Mouse (Mus musculus): ENCODE data around the gene Six4. TPM values are rescaled to one million over a fixed set of nuclear protein-coding genes. Genes with fewer than 3 reads are reported as not detected.
"Not testable (repeated sequence)": the region's sequence is repeated elsewhere in the genome, so short reads cannot be mapped to it uniquely, and the experiment has no call there.

Six4 gene
- 0.24 and 0.47 TPM in 2 replicates for polyA plus RNA-seq (2015; fragmentation: Nextera tagmentation; extraction: Ambion mirVana)

- 0% methylated on average over 20 of the region's 20 CpGs for WGBS
- no peaks in the 10 kb centered on the region for H3K9me3 ChIP-seq (ENCODE audit: control insufficient read depth, low read length)
- peak within 1 kb of the TSS; percentile 71 for H3K9ac ChIP-seq (ENCODE audit: low read depth, low read length)
These were observed at the start of gene Six4 for GRCm38 (mm10) chr12:73113196-73113595. Six4 (minus strand) TSS chr12:73113456.

GRCm38 (mm10) chr12:73162408-73163181 lies 49.3 kb upstream of the Six4 start:
- Histone ChIP-seq H3K9me3 (ENCODE audit: control insufficient read depth, low read length) (no peaks in the 10 kb centered on the region), H3K27me3 (replicated peaks; ENCODE audit: control insufficient read depth, insufficient read depth, low read length) (no peaks in the 10 kb centered on the region), H3K4me3 (ENCODE audit: low read length) (no peak overlapping the region), H3K9ac (ENCODE audit: low read depth, low read length) (no peak overlapping the region), H3K36me3 (ENCODE audit: control insufficient read depth, insufficient read depth, low read length) (no peaks in the 10 kb centered on the region), H3K27ac (ENCODE audit: low read depth, low read length) (no peak overlapping the region), H3K4me2 (ENCODE audit: low read length) (no peak overlapping the region), H3K4me1 (ENCODE audit: control insufficient read depth, insufficient read depth, low read depth, low read length) (no peaks in the 10 kb centered on the region; the same call in 1 of the 2 replicates)
- 64% methylated on average over 13 of the region's 13 CpGs for WGBS
- ATAC-seq = no peak

More at GRCm38 (mm10) chr12:73113196-73113595, at the start of gene Six4:
- H3K4me2 ChIP-seq (ENCODE audit: low read length) = peak within 1 kb of the TSS; percentile 100
- peaks cover 13% of the 10 kb centered on the region for H3K4me1 ChIP-seq (ENCODE audit: control insufficient read depth, insufficient read depth, low read depth, low read length)
- peaks cover 9% of the 10 kb centered on the region for H3K27me3 ChIP-seq (replicated peaks; ENCODE audit: control insufficient read depth, insufficient read depth, low read length)
- H3K4me3 ChIP-seq (ENCODE audit: low read length) = peak within 1 kb of the TSS; percentile 77
- no peaks in the 10 kb centered on the region for H3K36me3 ChIP-seq (ENCODE audit: control insufficient read depth, insufficient read depth, low read length)
- ATAC-seq = peak; percentile 93
- peak within 1 kb of the TSS; percentile 44 for H3K27ac ChIP-seq (ENCODE audit: low read depth, low read length)

DNA sequence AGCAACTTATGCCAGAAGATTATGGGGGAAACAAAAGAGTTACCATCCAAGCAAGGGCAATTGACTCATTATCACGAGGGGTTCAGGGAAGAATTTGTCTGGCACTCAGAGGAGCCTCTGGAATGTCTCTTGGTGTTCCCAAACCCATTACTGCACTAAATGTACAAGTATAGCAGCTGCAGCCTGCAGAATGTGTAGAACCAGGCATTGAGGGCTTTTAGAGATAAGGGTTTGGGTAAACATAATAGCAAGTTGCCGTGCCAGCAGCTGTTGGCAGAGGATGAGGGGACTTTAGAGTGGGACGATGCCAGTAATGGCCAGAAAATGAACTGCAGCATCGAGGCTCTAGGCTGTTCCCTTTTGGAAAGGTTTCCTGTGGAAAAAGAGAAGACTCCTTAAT lies 47.1 kb upstream of the Six4 start:
- 59% methylated on average over 4 of the region's 4 CpGs for WGBS

DNA sequence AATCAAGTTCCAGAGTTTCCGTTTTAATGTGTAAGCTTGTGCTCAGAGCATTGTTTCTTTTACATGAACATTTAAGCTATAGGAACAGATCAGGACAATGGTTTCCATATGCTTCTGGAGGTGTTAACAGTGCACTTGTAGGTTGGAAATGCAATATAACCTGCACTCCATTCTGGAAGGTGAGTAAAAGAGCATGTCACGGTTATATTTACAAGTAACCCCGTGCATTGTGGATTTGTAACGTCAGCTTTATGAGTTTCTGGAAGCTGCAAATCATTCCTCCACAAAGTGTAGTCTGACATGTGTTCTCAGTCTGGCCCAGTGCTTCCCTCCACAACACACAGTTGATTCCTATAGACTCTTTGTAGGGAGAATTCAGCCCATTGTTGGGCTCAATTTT lies 40.9 kb upstream of the Six4 start:
- WGBS = 93% methylated on average over 4 of the region's 4 CpGs
- H3K27me3 ChIP-seq (replicated peaks; ENCODE audit: control insufficient read depth, insufficient read depth, low read length) = no peaks in the 10 kb centered on the region
- H3K4me1 ChIP-seq (ENCODE audit: control insufficient read depth, insufficient read depth, low read depth, low read length) = no peaks in the 10 kb centered on the region
- H3K27ac ChIP-seq (ENCODE audit: low read depth, low read length) = no peak overlapping the region
- H3K9ac ChIP-seq (ENCODE audit: low read depth, low read length) = no peak overlapping the region
- no peak overlapping the region for H3K4me3 ChIP-seq (ENCODE audit: low read length)
- H3K36me3 ChIP-seq (ENCODE audit: control insufficient read depth, insufficient read depth, low read length) = no peaks in the 10 kb centered on the region
- no peak for ATAC-seq
- H3K4me2 ChIP-seq (ENCODE audit: low read length) = no peak overlapping the region
- H3K9me3 ChIP-seq (ENCODE audit: control insufficient read depth, low read length) = no peaks in the 10 kb centered on the region

More for the DNA sequence above, 47.1 kb upstream of the Six4 start:
- H3K9ac ChIP-seq (ENCODE audit: low read depth, low read length) = no peak overlapping the region
- no peak for ATAC-seq
- no peak overlapping the region for H3K4me2 ChIP-seq (ENCODE audit: low read length)
- H3K4me3 ChIP-seq (ENCODE audit: low read length) = no peak overlapping the region
- no peaks in the 10 kb centered on the region for H3K27me3 ChIP-seq (replicated peaks; ENCODE audit: control insufficient read depth, insufficient read depth, low read length)
- H3K4me1 ChIP-seq (ENCODE audit: control insufficient read depth, insufficient read depth, low read depth, low read length) = no peaks in the 10 kb centered on the region; the same call in 1 of the 2 replicates
- no peak overlapping the region for H3K27ac ChIP-seq (ENCODE audit: low read depth, low read length)
- H3K9me3 ChIP-seq (ENCODE audit: control insufficient read depth, low read length) = no peaks in the 10 kb centered on the region
- no peaks in the 10 kb centered on the region for H3K36me3 ChIP-seq (ENCODE audit: control insufficient read depth, insufficient read depth, low read length)

DNA sequence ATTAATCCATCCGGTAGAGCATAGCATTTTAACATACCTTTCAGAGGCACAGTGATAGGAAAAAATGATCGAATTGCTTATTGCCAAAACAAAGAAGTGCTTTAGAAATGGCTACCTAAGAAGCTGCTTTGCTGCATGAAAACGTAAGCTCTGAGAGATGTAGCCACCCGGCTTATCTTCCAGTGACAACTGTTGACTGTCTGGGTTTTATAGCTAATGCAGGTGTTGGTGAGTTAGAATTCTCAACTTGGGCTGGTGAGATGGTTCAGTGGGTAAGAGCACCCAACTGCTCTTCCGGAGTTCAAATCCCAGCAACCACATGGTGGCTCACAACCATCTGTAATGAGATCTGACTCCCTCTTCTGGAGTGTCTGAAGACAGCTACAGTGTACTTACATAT lies 37.8 kb upstream of the Six4 start:
- not testable (repeated sequence) for H3K9ac ChIP-seq (ENCODE audit: low read depth, low read length); ATAC-seq; H3K9me3 ChIP-seq (ENCODE audit: control insufficient read depth, low read length); H3K4me1 ChIP-seq (ENCODE audit: control insufficient read depth, insufficient read depth, low read depth, low read length); H3K27ac ChIP-seq (ENCODE audit: low read depth, low read length); H3K36me3 ChIP-seq (ENCODE audit: control insufficient read depth, insufficient read depth, low read length); H3K27me3 ChIP-seq (replicated peaks; ENCODE audit: control insufficient read depth, insufficient read depth, low read length); H3K4me3 ChIP-seq (ENCODE audit: low read length); H3K4me2 ChIP-seq (ENCODE audit: low read length)
- 88% methylated on average over 5 of the region's 5 CpGs for WGBS

DNA sequence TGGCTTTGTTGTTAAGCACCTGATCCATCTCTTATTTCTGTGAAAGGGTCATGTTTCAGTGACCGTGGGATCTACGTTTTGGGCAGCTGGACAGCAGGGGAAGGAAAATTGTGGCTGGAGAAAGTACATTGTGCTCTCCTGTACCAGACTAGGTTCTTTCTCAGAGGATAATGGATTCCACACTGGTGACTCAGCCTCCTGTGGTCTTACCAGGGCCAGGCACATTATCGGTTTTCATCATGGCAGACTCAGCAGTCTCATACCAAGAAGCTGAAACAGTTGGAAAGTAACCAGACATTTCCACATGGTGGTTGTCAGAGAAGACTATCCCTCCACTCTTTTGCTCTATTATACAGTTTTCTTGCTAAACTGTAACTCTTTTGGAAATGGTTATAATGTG lies 34.0 kb upstream of the Six4 start:
- H3K27ac ChIP-seq (ENCODE audit: low read depth, low read length) = no peak overlapping the region
- no peak overlapping the region for H3K4me3 ChIP-seq (ENCODE audit: low read length)
- no peaks in the 10 kb centered on the region for H3K27me3 ChIP-seq (replicated peaks; ENCODE audit: control insufficient read depth, insufficient read depth, low read length)
- no peak for ATAC-seq
- WGBS = 67% methylated on average over 3 of the region's 3 CpGs
- no peaks in the 10 kb centered on the region for H3K9me3 ChIP-seq (ENCODE audit: control insufficient read depth, low read length)
- H3K4me2 ChIP-seq (ENCODE audit: low read length) = no peak overlapping the region
- no peaks in the 10 kb centered on the region for H3K4me1 ChIP-seq (ENCODE audit: control insufficient read depth, insufficient read depth, low read depth, low read length)
- H3K36me3 ChIP-seq (ENCODE audit: control insufficient read depth, insufficient read depth, low read length) = no peaks in the 10 kb centered on the region; the same call in 1 of the 2 replicates
- no peak overlapping the region for H3K9ac ChIP-seq (ENCODE audit: low read depth, low read length)

DNA sequence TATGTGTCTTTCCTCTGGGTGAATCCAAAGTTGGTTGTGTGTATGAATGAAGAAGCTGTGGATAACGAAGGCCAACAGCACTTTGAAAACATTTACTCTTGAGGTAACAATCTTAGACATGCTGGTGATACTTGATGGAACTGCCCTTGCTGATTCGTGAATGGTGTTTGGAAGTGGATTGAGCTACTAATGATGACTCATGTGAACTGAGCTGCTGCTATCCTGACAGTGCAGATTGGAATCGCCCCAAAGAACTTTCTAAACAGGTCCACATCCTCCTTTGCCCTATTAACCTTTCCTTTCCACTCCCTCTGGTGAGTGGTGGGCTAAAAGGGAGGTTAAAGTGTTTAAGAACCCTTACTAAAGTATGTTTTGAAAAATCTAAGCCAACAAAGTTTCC lies 27.5 kb upstream of the Six4 start:
- Histone ChIP-seq H3K4me1 (ENCODE audit: control insufficient read depth, insufficient read depth, low read depth, low read length) (no peaks in the 10 kb centered on the region), H3K27ac (ENCODE audit: low read depth, low read length) (no peak overlapping the region), H3K9ac (ENCODE audit: low read depth, low read length) (no peak overlapping the region), H3K4me2 (ENCODE audit: low read length) (no peak overlapping the region), H3K36me3 (ENCODE audit: control insufficient read depth, insufficient read depth, low read length) (no peaks in the 10 kb centered on the region; the same call in 1 of the 2 replicates), H3K4me3 (ENCODE audit: low read length) (no peak overlapping the region), H3K27me3 (replicated peaks; ENCODE audit: control insufficient read depth, insufficient read depth, low read length) (no peaks in the 10 kb centered on the region), H3K9me3 (ENCODE audit: control insufficient read depth, low read length) (no peaks in the 10 kb centered on the region)
- no peak for ATAC-seq
- WGBS = 91% methylated on average over 3 of the region's 3 CpGs

GRCm38 (mm10) chr12:73125250-73125649 lies 12.0 kb upstream of the Six4 start:
- 80% methylated on average over 4 of the region's 4 CpGs for WGBS
- ATAC-seq = no peak
- no peak overlapping the region for H3K27ac ChIP-seq (ENCODE audit: low read depth, low read length)
- H3K9me3 ChIP-seq (ENCODE audit: control insufficient read depth, low read length) = no peaks in the 10 kb centered on the region
- H3K36me3 ChIP-seq (ENCODE audit: control insufficient read depth, insufficient read depth, low read length) = no peaks in the 10 kb centered on the region
- H3K4me2 ChIP-seq (ENCODE audit: low read length) = no peak overlapping the region
- H3K4me3 ChIP-seq (ENCODE audit: low read length) = no peak overlapping the region
- H3K27me3 ChIP-seq (replicated peaks; ENCODE audit: control insufficient read depth, insufficient read depth, low read length) = no peaks in the 10 kb centered on the region
- H3K9ac ChIP-seq (ENCODE audit: low read depth, low read length) = no peak overlapping the region
- peaks cover 12% of the 10 kb centered on the region for H3K4me1 ChIP-seq (ENCODE audit: control insufficient read depth, insufficient read depth, low read depth, low read length)

DNA sequence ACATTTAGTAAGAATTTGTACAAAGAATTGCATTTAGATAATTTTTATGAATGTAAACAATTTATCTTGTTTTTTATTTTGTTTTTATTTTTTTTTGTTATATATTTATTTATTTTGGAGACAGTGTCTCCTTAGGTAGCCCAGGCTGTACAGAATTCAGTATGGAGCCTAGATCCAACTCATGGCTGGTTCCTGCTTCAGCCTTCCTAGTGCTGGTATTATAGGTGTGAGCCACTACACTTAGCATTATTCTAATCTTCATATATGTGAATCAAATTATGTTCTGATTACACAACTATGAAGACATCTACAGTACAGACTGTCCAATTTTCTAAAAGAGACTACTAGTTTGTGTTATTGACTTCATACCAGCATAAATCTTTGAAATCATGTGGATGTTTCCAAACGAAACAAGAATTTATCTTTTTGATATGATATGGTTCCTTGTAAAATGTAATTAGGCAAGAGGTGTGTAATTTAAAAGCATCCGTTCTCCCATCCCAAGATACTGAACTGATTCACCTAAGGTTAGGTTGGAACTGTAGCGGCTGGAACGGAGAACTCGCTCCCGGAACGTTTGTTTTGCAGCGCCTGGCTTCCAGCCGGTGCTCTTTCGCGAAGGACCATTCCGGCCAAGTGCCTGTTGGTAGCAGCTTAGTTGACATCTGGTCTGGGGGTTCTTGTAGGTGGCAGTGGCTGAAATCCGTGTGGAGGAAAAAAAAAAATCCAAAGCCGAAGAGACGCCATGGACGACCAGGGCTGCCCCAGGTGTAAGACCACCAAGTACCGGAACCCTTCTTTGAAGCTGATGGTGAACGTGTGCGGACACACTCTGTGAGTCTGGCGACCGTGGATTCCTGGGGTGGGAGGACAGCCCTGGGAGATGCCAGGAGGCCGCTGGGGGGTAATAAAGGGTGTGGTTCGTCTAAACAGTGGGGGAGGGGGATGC lies 10.1 kb upstream of the Six4 start, which contains the start of gene Mnat1:
Gene Mnat1 (plus strand): TSS at position 625 of the 949 bp plus-strand sequence.
- ATAC-seq = peak; percentile 89
- under 1% methylated on average over 23 of the region's 23 CpGs for WGBS
- H3K4me1 ChIP-seq (ENCODE audit: control insufficient read depth, insufficient read depth, low read depth, low read length) = peaks cover 12% of the 10 kb centered on the region
- H3K9ac ChIP-seq (ENCODE audit: low read depth, low read length) = peak within 1 kb of the TSS; percentile 86
- H3K27ac ChIP-seq (ENCODE audit: low read depth, low read length) = peak within 1 kb of the TSS; percentile 59; the same call in 1 of the 2 replicates
- peak within 1 kb of the TSS; percentile 72 for H3K4me2 ChIP-seq (ENCODE audit: low read length)
- H3K27me3 ChIP-seq (replicated peaks; ENCODE audit: control insufficient read depth, insufficient read depth, low read length) = no peaks in the 10 kb centered on the region
- peak within 1 kb of the TSS; percentile 87 for H3K4me3 ChIP-seq (ENCODE audit: low read length)
- H3K36me3 ChIP-seq (ENCODE audit: control insufficient read depth, insufficient read depth, low read length) = no peaks in the 10 kb centered on the region
- no peaks in the 10 kb centered on the region for H3K9me3 ChIP-seq (ENCODE audit: control insufficient read depth, low read length)
